Mouse (Mus musculus) liver, embryonic 13.5 days (tissue): ENCODE data around the gene Dbh. TPM values are rescaled to one million over a fixed set of nuclear protein-coding genes. Genes with fewer than 3 reads are reported as not detected.

Experiments
- ATAC-seq: fragments of 200-750 bp; cut with Nextera tagmentation; 2 replicates; pipeline ENCODE4 v1.8.0; 2017; ENCODE audit warnings: low read depth, mild to moderate bottlenecking, moderate number of reproducible peaks, moderate library complexity
- DNase-seq: peaks from one replicate; pipeline ENCODE4 v3.0.0; 2022
- H3K27ac ChIP-seq: fragments of 300-500 bp; sonication (generic); 2 replicates; pipeline ENCODE4 v1.5.1; 2015; ENCODE audit warnings: moderate library complexity, mild to moderate bottlenecking, inconsistent platforms
- H3K27me3 ChIP-seq: fragments of 300-500 bp; sonication (generic); 2 replicates; pipeline ENCODE4 v1.6.1; 2015; ENCODE audit warnings: mild to moderate bottlenecking, inconsistent platforms
- H3K36me3 ChIP-seq: fragments of 300-500 bp; sonication (generic); 2 replicates; pipeline ENCODE4 v1.6.1; 2015; ENCODE audit warnings: mild to moderate bottlenecking, inconsistent platforms
- H3K4me1 ChIP-seq: fragments of 300-500 bp; sonication (generic); replicated peaks from 2 replicates; pipeline ENCODE4 v1.6.1; 2015; ENCODE audit warnings: inconsistent platforms
- H3K4me2 ChIP-seq: fragments of 300-500 bp; sonication (generic); 2 replicates; pipeline ENCODE4 v1.6.1; 2015; ENCODE audit warnings: inconsistent platforms, mild to moderate bottlenecking, moderate library complexity
- H3K4me3 ChIP-seq: fragments of 300-500 bp; sonication (generic); replicated peaks from 2 replicates; pipeline ENCODE4 v1.5.1; 2015; ENCODE audit warnings: mild to moderate bottlenecking, inconsistent platforms
- H3K9ac ChIP-seq: fragments of 300-500 bp; sonication (generic); 2 replicates; pipeline ENCODE4 v1.6.1; 2015; ENCODE audit warnings: mild to moderate bottlenecking, inconsistent platforms
- H3K9me3 ChIP-seq: fragments of 300-500 bp; sonication (generic); replicated peaks from 2 replicates; pipeline ENCODE4 v1.6.1; 2016; ENCODE audit warnings: inconsistent platforms
- WGBS: fragments of 180-500 bp; shearing (Covaris S2); methylation state at CpG from one replicate; pipeline ENCODE4 v1.1.7; 2015; ENCODE audit not compliant: insufficient replicate concordance; 5-methylcytosine and 5-hydroxymethylcytosine counted together
- polyA plus RNA-seq: library from polyadenylated mRNA; unstranded; fragments of >200 nt; fragmentation: Nextera tagmentation; extraction: Ambion mirVana; gene quantifications from 2 replicates; pipeline ENCODE4 v1.2.1, GENCODE M21; 2015

The Dbh gene
- polyA plus RNA-seq, 1 experiment from 2014 or later = 0.03 TPM

- 66% methylated on average over 15 of the region's 15 CpGs for WGBS
- DNase-seq = no peak
Observed at GRCm38 (mm10) chr2:27206128-27206797, 41.2 kb downstream of the Dbh start.

GRCm38 (mm10) chr2:27207126-27207525 is 42.1 kb downstream of the Dbh start:
- H3K4me3 ChIP-seq = no peak overlapping the region
- no peaks in the 10 kb centered on the region for H3K27me3 ChIP-seq
- 63% methylated on average over 5 of the region's 5 CpGs for WGBS
- H3K4me1 ChIP-seq = peaks cover 5% of the 10 kb centered on the region
- no peaks in the 10 kb centered on the region for H3K36me3 ChIP-seq
- ATAC-seq (no peak), DNase-seq (no peak)
- H3K9ac ChIP-seq = no peak overlapping the region
- no peaks in the 10 kb centered on the region for H3K9me3 ChIP-seq
- no peak overlapping the region for H3K27ac ChIP-seq
- H3K4me2 ChIP-seq = no peak overlapping the region

More at GRCm38 (mm10) chr2:27206128-27206797, 41.2 kb downstream of the Dbh start:
- no peak for ATAC-seq
- H3K4me1 ChIP-seq = peaks cover 5% of the 10 kb centered on the region
- H3K4me3 ChIP-seq = no peak overlapping the region
- no peak overlapping the region for H3K4me2 ChIP-seq
- H3K27me3 ChIP-seq = no peaks in the 10 kb centered on the region
- H3K27ac ChIP-seq = no peak overlapping the region
- no peaks in the 10 kb centered on the region for H3K36me3 ChIP-seq
- H3K9ac ChIP-seq = no peak overlapping the region
- no peaks in the 10 kb centered on the region for H3K9me3 ChIP-seq

GRCm38 (mm10) chr2:27209370-27209769 is 44.3 kb downstream of the Dbh start:
- no peak overlapping the region for H3K4me2 ChIP-seq
- no peaks in the 10 kb centered on the region for H3K36me3 ChIP-seq
- H3K27me3 ChIP-seq = no peaks in the 10 kb centered on the region
- no peak overlapping the region for H3K4me3 ChIP-seq
- no peaks in the 10 kb centered on the region for H3K9me3 ChIP-seq
- no peak for DNase-seq
- WGBS = 61% methylated on average over 9 of the region's 9 CpGs
- no peak overlapping the region for H3K9ac ChIP-seq
- H3K4me1 ChIP-seq = peaks cover 5% of the 10 kb centered on the region
- no peak overlapping the region for H3K27ac ChIP-seq
- ATAC-seq = no peak

- Histone ChIP-seq H3K9me3 (no peaks in the 10 kb centered on the region), H3K36me3 (peaks cover 2% of the 10 kb centered on the region; the same call in 1 of the 2 replicates), H3K27ac (no peak overlapping the region), H3K4me1 (peaks cover 5% of the 10 kb centered on the region), H3K4me3 (no peak overlapping the region), H3K9ac (no peak overlapping the region), H3K27me3 (no peaks in the 10 kb centered on the region), H3K4me2 (no peak overlapping the region)
- no peak for ATAC-seq
- no peak for DNase-seq
- 20% methylated on average over 5 of the region's 5 CpGs for WGBS
Observed at GRCm38 (mm10) chr2:27209816-27210215, 44.8 kb downstream of the Dbh start.

- Histone ChIP-seq H3K27me3 (no peaks in the 10 kb centered on the region), H3K4me1 (peaks cover 5% of the 10 kb centered on the region), H3K36me3 (peaks cover 4% of the 10 kb centered on the region; the same call in 1 of the 2 replicates), H3K9ac (no peak overlapping the region), H3K4me3 (no peak overlapping the region), H3K27ac (no peak overlapping the region), H3K9me3 (no peaks in the 10 kb centered on the region), H3K4me2 (no peak overlapping the region)
- ATAC-seq (no peak), DNase-seq (peak; percentile 22)
- WGBS = 29% methylated on average over 7 of the region's 7 CpGs
Observed at GRCm38 (mm10) chr2:27210255-27210654, 45.2 kb downstream of the Dbh start.

GRCm38 (mm10) chr2:27210676-27211210 is 45.7 kb downstream of the Dbh start:
- H3K36me3 ChIP-seq = peaks cover 4% of the 10 kb centered on the region; the same call in 1 of the 2 replicates
- no peak overlapping the region for H3K4me2 ChIP-seq
- H3K27me3 ChIP-seq = no peaks in the 10 kb centered on the region
- no peak for ATAC-seq
- peaks cover 5% of the 10 kb centered on the region for H3K4me1 ChIP-seq
- no peak overlapping the region for H3K4me3 ChIP-seq
- DNase-seq = no peak
- 61% methylated on average over 12 of the region's 12 CpGs for WGBS
- H3K27ac ChIP-seq = no peak overlapping the region
- no peak overlapping the region for H3K9ac ChIP-seq
- H3K9me3 ChIP-seq = no peaks in the 10 kb centered on the region

GRCm38 (mm10) chr2:27211966-27212893 is 47.2 kb downstream of the Dbh start:
- ATAC-seq (no peak), DNase-seq (no peak)
- H3K4me3 ChIP-seq = no peak overlapping the region
- peaks cover under 1% of the 10 kb centered on the region for H3K4me1 ChIP-seq
- no peaks in the 10 kb centered on the region for H3K27me3 ChIP-seq
- no peak overlapping the region for H3K4me2 ChIP-seq
- H3K36me3 ChIP-seq = peaks cover 4% of the 10 kb centered on the region; the same call in 1 of the 2 replicates
- WGBS = 55% methylated on average over 8 of the region's 8 CpGs
- H3K27ac ChIP-seq = no peak overlapping the region
- no peak overlapping the region for H3K9ac ChIP-seq
- no peaks in the 10 kb centered on the region for H3K9me3 ChIP-seq

GRCm38 (mm10) chr2:27215537-27215936 is 50.5 kb downstream of the Dbh start:
- Histone ChIP-seq H3K4me3 (no peak overlapping the region), H3K4me1 (no peaks in the 10 kb centered on the region), H3K4me2 (no peak overlapping the region), H3K9me3 (no peaks in the 10 kb centered on the region), H3K9ac (no peak overlapping the region), H3K27me3 (no peaks in the 10 kb centered on the region), H3K27ac (no peak overlapping the region), H3K36me3 (peaks cover 4% of the 10 kb centered on the region; the same call in 1 of the 2 replicates)
- 63% methylated on average over 2 of the region's 2 CpGs for WGBS
- ATAC-seq = no peak
- DNase-seq = no peak

- Histone ChIP-seq H3K36me3 (peaks cover 8% of the 10 kb centered on the region; the same call in 1 of the 2 replicates), H3K4me1 (no peaks in the 10 kb centered on the region), H3K4me2 (no peak overlapping the region), H3K4me3 (no peak overlapping the region), H3K27ac (no peak overlapping the region), H3K9me3 (no peaks in the 10 kb centered on the region), H3K27me3 (no peaks in the 10 kb centered on the region), H3K9ac (no peak overlapping the region)
- DNase-seq (no peak), ATAC-seq (no peak)
- 53% methylated on average over 2 of the region's 2 CpGs for WGBS
Observed at GRCm38 (mm10) chr2:27218121-27218544, 53.1 kb downstream of the Dbh start.

- Histone ChIP-seq H3K4me2 (no peak overlapping the region), H3K9me3 (no peaks in the 10 kb centered on the region), H3K27me3 (no peaks in the 10 kb centered on the region), H3K9ac (no peak overlapping the region), H3K4me1 (no peaks in the 10 kb centered on the region), H3K27ac (no peak overlapping the region), H3K36me3 (peaks cover 8% of the 10 kb centered on the region; the same call in 1 of the 2 replicates), H3K4me3 (no peak overlapping the region)
- no peak for ATAC-seq
- no peak for DNase-seq
- whole genome bisulfite sequencing = 79% methylated on average over 8 of the region's 8 CpGs
Observed at GRCm38 (mm10) chr2:27218569-27218968, 53.5 kb downstream of the Dbh start.

GRCm38 (mm10) chr2:27223012-27223421 is 58.0 kb downstream of the Dbh start:
- no peak overlapping the region for H3K4me2 ChIP-seq
- WGBS = 73% methylated on average over 7 of the region's 7 CpGs
- no peaks in the 10 kb centered on the region for H3K4me1 ChIP-seq
- ATAC-seq (no peak), DNase-seq (no peak)
- no peak overlapping the region for H3K4me3 ChIP-seq
- no peaks in the 10 kb centered on the region for H3K27me3 ChIP-seq
- H3K9ac ChIP-seq = no peak overlapping the region
- H3K27ac ChIP-seq = no peak overlapping the region
- peaks cover 12% of the 10 kb centered on the region; the same call in 1 of the 2 replicates for H3K36me3 ChIP-seq
- H3K9me3 ChIP-seq = no peaks in the 10 kb centered on the region
